Mouse (Mus musculus): ENCODE measurements around the gene Igsf21. TPM values are rescaled to one million over a fixed set of nuclear protein-coding genes. Genes with fewer than 3 reads are reported as not detected.

Igsf21 gene
- polyA plus RNA-seq, 1 experiment, result 0.40 TPM

DNA sequence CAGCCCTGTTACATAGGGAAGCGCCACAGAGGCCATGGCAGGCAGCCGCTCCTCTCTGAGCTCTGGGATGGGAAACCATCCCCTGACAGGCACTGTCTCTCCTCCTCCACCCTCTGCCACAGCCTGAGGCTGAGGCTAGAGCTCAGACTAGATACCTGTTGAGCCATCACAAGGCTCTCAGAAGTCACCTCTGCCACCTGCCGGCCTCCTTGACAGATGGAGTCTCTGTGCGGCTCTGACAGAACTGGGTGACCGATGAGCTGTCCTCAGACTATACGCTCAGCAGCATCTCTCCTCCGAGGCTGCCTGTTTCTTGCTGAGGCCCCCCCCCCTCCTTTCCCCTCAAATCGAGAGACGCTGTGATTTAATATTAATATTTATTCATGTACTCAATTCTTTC is 49.9 kb downstream of the Igsf21 start:
- H3K27ac ChIP-seq (ENCODE audit: insufficient read depth, low read length), result no peak overlapping the region
- no peaks in the 10 kb centered on the region for H3K9me3 ChIP-seq (replicated peaks; ENCODE audit: control insufficient read depth, insufficient read depth, low read length, poor library complexity, severe bottlenecking)
- H3K4me1 ChIP-seq (ENCODE audit: control insufficient read depth, insufficient read depth, low read length), result no peaks in the 10 kb centered on the region
- no peak overlapping the region for H3K4me3 ChIP-seq (ENCODE audit: low read depth, low read length)
- TF ChIP-seq CTCF (IDR thresholded peaks at IDR 0.05; ENCODE audit: low read depth, low read length), result no peak
- no peaks in the 10 kb centered on the region for H3K36me3 ChIP-seq (ENCODE audit: control insufficient read depth, insufficient read depth, low read length, poor library complexity, severe bottlenecking)
- no peak overlapping the region for H3K9ac ChIP-seq (ENCODE audit: low read depth, poor library complexity, severe bottlenecking)
- H3K27me3 ChIP-seq (ENCODE audit: control insufficient read depth, insufficient read depth, low read length, poor library complexity, severe bottlenecking), result no peaks in the 10 kb centered on the region

DNA sequence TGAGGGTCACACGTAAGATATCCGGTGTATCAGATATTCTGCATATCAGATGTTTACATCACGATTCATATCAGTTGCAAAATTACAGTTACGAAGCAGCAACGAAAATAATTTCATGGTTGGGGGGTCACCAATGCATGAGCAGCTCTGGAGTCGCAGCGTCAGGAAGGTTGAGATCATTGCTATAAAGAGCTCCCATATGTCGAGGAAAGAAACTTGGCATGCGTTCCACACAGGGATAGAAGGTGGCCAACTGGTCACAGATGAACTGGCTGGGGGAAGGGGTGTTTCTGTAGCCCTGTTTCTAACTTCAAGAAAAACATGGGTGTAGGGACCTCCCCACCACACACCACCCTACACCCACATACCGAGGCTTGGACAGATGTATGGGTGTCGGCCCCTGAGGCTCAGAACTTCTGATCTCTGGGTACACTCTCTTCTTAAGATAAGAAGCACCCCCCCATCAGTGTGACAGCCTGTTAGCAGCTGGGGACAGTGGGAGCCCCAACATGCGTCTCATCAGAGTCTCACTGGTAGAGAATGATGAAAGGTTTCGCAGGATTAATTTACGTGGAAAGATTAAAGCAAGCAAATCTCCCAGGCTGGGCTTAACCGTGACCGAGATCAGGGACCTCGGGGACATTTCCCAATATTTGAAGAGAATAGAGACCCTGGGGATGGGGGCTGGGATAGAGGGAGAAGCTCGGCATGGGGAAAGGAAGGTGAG is 54.1 kb downstream of the Igsf21 start:
- Histone ChIP-seq H3K9ac (ENCODE audit: low read depth, poor library complexity, severe bottlenecking) (no peak overlapping the region), H3K27me3 (ENCODE audit: control insufficient read depth, insufficient read depth, low read length, poor library complexity, severe bottlenecking) (no peaks in the 10 kb centered on the region), H3K9me3 (replicated peaks; ENCODE audit: control insufficient read depth, insufficient read depth, low read length, poor library complexity, severe bottlenecking) (no peaks in the 10 kb centered on the region), H3K4me3 (ENCODE audit: low read depth, low read length) (no peak overlapping the region), H3K27ac (ENCODE audit: insufficient read depth, low read length) (no peak overlapping the region), H3K36me3 (ENCODE audit: control insufficient read depth, insufficient read depth, low read length, poor library complexity, severe bottlenecking) (no peaks in the 10 kb centered on the region), H3K4me1 (ENCODE audit: control insufficient read depth, insufficient read depth, low read length) (no peaks in the 10 kb centered on the region)
- TF ChIP-seq EP300 (IDR thresholded peaks at IDR 0.05; ENCODE audit: insufficient read depth, low read depth, low read length) (no peak), CTCF (IDR thresholded peaks at IDR 0.05; ENCODE audit: low read depth, low read length) (no peak), POLR2A (IDR thresholded peaks at IDR 0.05; ENCODE audit: insufficient read depth, low read length) (no peak)

DNA sequence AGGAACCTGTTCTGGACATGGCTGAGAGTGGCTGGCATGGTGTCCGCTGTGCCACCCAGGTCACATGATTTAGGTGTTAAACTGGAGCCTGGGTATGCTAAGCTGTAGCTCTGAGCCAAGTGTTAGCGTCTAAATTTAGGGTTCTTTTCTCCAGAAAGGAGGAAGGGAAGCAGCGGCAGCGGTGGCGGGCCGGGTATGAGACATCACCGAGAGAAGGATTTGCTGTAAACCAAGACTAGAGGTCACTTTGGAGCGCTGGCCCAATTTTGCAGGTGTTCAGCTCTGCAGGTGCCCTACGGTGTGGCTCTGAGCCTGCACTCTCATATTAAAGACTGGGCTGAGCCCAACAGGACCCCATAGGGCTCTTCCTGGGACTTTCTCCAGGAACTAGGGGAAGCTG is 57.0 kb downstream of the Igsf21 start:
- peaks cover 3% of the 10 kb centered on the region for H3K4me1 ChIP-seq (ENCODE audit: control insufficient read depth, insufficient read depth, low read length)
- H3K4me3 ChIP-seq (ENCODE audit: low read depth, low read length), result no peak overlapping the region
- no peaks in the 10 kb centered on the region for H3K9me3 ChIP-seq (replicated peaks; ENCODE audit: control insufficient read depth, insufficient read depth, low read length, poor library complexity, severe bottlenecking)
- H3K36me3 ChIP-seq (ENCODE audit: control insufficient read depth, insufficient read depth, low read length, poor library complexity, severe bottlenecking), result no peaks in the 10 kb centered on the region
- no peak for TF ChIP-seq POLR2A (IDR thresholded peaks at IDR 0.05; ENCODE audit: insufficient read depth, low read length)
- TF ChIP-seq CTCF (IDR thresholded peaks at IDR 0.05; ENCODE audit: low read depth, low read length), result no peak
- TF ChIP-seq EP300 (IDR thresholded peaks at IDR 0.05; ENCODE audit: insufficient read depth, low read depth, low read length), result no peak
- H3K27ac ChIP-seq (ENCODE audit: insufficient read depth, low read length), result no peak overlapping the region
- no peak overlapping the region for H3K9ac ChIP-seq (ENCODE audit: low read depth, poor library complexity, severe bottlenecking)
- no peaks in the 10 kb centered on the region for H3K27me3 ChIP-seq (ENCODE audit: control insufficient read depth, insufficient read depth, low read length, poor library complexity, severe bottlenecking)

DNA sequence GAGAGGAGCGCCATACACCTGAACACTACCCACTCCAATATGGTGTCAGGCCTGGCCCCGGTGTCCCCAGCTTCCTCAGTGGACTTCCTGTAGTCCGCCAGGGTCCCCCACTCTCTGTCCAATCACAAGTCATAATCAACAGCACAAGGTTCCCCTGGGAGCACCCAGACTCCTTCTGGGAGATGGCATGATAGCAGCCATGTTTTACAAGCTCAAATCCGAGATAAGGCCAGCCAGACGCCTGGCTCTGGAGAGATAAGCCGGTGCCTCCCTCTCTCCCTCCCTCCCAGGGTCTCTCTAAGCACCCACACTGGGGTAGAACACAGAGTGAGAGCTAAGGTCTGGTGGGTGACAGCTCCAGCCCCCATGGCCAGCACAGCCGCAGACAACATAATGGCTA is 58.0 kb downstream of the Igsf21 start:
- TF ChIP-seq EP300 (IDR thresholded peaks at IDR 0.05; ENCODE audit: insufficient read depth, low read depth, low read length), result no peak
- no peak for TF ChIP-seq CTCF (IDR thresholded peaks at IDR 0.05; ENCODE audit: low read depth, low read length)
- TF ChIP-seq POLR2A (IDR thresholded peaks at IDR 0.05; ENCODE audit: insufficient read depth, low read length), result no peak
- Histone ChIP-seq H3K4me1 (ENCODE audit: control insufficient read depth, insufficient read depth, low read length) (peaks cover 3% of the 10 kb centered on the region), H3K27ac (ENCODE audit: insufficient read depth, low read length) (no peak overlapping the region), H3K4me3 (ENCODE audit: low read depth, low read length) (no peak overlapping the region), H3K9ac (ENCODE audit: low read depth, poor library complexity, severe bottlenecking) (no peak overlapping the region), H3K27me3 (ENCODE audit: control insufficient read depth, insufficient read depth, low read length, poor library complexity, severe bottlenecking) (no peaks in the 10 kb centered on the region), H3K9me3 (replicated peaks; ENCODE audit: control insufficient read depth, insufficient read depth, low read length, poor library complexity, severe bottlenecking) (no peaks in the 10 kb centered on the region), H3K36me3 (ENCODE audit: control insufficient read depth, insufficient read depth, low read length, poor library complexity, severe bottlenecking) (no peaks in the 10 kb centered on the region)

DNA sequence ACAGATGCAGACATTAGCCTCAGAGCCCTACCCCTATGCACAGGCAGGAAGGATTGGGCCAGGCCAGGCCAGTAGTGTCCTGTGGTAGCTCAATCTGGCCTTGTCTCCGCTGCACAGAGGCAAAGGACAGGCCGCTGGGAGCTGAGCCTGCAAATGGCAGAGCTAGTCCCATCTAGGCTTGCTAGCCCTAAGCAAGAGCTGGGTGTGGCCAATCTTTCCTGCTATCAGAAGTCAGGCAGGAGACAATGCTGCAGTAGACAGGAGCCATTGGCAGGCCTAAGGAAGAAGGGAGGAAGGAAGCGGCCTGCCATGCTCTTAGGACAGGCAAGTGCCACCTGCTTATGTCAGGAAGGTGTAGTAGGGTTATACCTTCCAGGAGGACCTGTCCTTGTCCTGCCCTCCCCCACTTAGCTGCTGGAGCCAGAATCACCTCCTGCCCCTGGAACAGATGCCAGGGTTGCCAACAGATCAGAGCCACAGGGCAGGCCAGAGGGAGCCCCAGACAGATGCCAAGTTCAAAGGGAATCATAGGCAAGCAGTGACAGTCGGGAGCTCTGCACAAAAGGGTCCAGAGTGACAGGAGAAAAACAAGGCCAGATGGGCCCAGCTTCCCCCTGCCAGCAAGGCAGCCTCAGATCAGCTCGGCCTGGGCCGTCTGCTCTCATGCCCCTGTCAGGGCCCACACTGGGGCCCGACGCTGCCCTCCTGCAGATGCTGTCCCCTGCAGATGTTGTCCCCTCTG is 59.0 kb downstream of the Igsf21 start:
- Histone ChIP-seq H3K27me3 (ENCODE audit: control insufficient read depth, insufficient read depth, low read length, poor library complexity, severe bottlenecking) (no peaks in the 10 kb centered on the region), H3K36me3 (ENCODE audit: control insufficient read depth, insufficient read depth, low read length, poor library complexity, severe bottlenecking) (no peaks in the 10 kb centered on the region), H3K4me1 (ENCODE audit: control insufficient read depth, insufficient read depth, low read length) (peaks cover 3% of the 10 kb centered on the region), H3K27ac (ENCODE audit: insufficient read depth, low read length) (no peak overlapping the region), H3K9ac (ENCODE audit: low read depth, poor library complexity, severe bottlenecking) (no peak overlapping the region), H3K9me3 (replicated peaks; ENCODE audit: control insufficient read depth, insufficient read depth, low read length, poor library complexity, severe bottlenecking) (no peaks in the 10 kb centered on the region), H3K4me3 (ENCODE audit: low read depth, low read length) (no peak overlapping the region)
- TF ChIP-seq POLR2A (IDR thresholded peaks at IDR 0.05; ENCODE audit: insufficient read depth, low read length), result no peak
- TF ChIP-seq CTCF (IDR thresholded peaks at IDR 0.05; ENCODE audit: low read depth, low read length), result no peak
- no peak for TF ChIP-seq EP300 (IDR thresholded peaks at IDR 0.05; ENCODE audit: insufficient read depth, low read depth, low read length)

DNA sequence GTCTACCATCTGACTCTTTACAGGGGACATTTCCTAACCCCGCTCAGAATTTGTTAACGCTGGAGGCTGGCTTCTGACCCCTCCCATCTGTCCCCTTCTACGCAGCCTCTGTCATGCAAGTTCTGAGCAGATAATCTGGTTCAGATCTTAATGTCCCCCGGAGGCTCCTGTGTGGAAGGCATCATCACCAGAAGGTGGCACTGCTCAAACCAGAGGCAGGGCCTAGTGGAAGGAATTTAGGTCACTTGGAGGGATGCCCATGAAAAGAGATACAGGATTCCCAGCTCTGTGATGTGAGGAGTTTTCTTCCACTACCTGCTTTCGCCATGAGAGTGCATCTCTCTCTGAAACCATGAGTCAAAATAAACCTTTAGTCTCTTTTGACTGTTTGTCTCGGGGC is 67.0 kb downstream of the Igsf21 start:
- H3K4me3 ChIP-seq (ENCODE audit: low read depth, low read length), result no peak overlapping the region
- no peaks in the 10 kb centered on the region for H3K27me3 ChIP-seq (ENCODE audit: control insufficient read depth, insufficient read depth, low read length, poor library complexity, severe bottlenecking)
- no peaks in the 10 kb centered on the region for H3K36me3 ChIP-seq (ENCODE audit: control insufficient read depth, insufficient read depth, low read length, poor library complexity, severe bottlenecking)
- H3K4me1 ChIP-seq (ENCODE audit: control insufficient read depth, insufficient read depth, low read length), result no peaks in the 10 kb centered on the region
- no peak for TF ChIP-seq POLR2A (IDR thresholded peaks at IDR 0.05; ENCODE audit: insufficient read depth, low read length)
- peak; percentile 32 for TF ChIP-seq CTCF (IDR thresholded peaks at IDR 0.05; ENCODE audit: low read depth, low read length)
- TF ChIP-seq EP300 (IDR thresholded peaks at IDR 0.05; ENCODE audit: insufficient read depth, low read depth, low read length), result no peak
- no peak overlapping the region for H3K27ac ChIP-seq (ENCODE audit: insufficient read depth, low read length)
- no peak overlapping the region for H3K9ac ChIP-seq (ENCODE audit: low read depth, poor library complexity, severe bottlenecking)
- no peaks in the 10 kb centered on the region for H3K9me3 ChIP-seq (replicated peaks; ENCODE audit: control insufficient read depth, insufficient read depth, low read length, poor library complexity, severe bottlenecking)

Measured in ES-Bruce4 (cell line).